Mouse (Mus musculus) midbrain, embryonic 14.5 days (tissue): ENCODE measurements around the gene Hccs. TPM values are rescaled to one million over a fixed set of nuclear protein-coding genes. Genes with fewer than 3 reads are reported as not detected.
A peak's percentile ranks its signal among the peaks of the same experiment; 100 is the strongest.

Source experiments
- ATAC-seq: fragments of 200-750 bp; cut with Nextera tagmentation; 2 replicates; pipeline ENCODE4 v1.8.0; 2017; ENCODE audit warnings: moderate number of reproducible peaks, moderate library complexity; ENCODE audit not compliant: low FRiP score, low TSS enrichment
- DNase-seq: peaks from one replicate; pipeline ENCODE4 v3.0.0-alpha.2; 2015
- H3K27ac ChIP-seq: fragments of 300-500 bp; sonication (generic); replicated peaks from 2 replicates; pipeline ENCODE4 v1.5.1; 2014; ENCODE audit warnings: mild to moderate bottlenecking, low read depth, low read length, moderate library complexity
- H3K27me3 ChIP-seq: fragments of 300-500 bp; sonication (generic); 2 replicates; pipeline ENCODE4 v1.6.1; 2014; ENCODE audit warnings: low read length, control low read depth, mixed read lengths; ENCODE audit not compliant: control insufficient read depth, insufficient read depth
- H3K36me3 ChIP-seq: fragments of 300-500 bp; sonication (generic); 2 replicates; pipeline ENCODE4 v1.6.1; 2014; ENCODE audit warnings: low read length, control low read depth; ENCODE audit not compliant: control insufficient read depth, insufficient read depth
- H3K4me1 ChIP-seq: fragments of 300-500 bp; sonication (generic); 2 replicates; pipeline ENCODE4 v1.6.1; 2014; ENCODE audit warnings: mild to moderate bottlenecking, antibody characterized with exemption, low read length, control low read depth; ENCODE audit not compliant: control insufficient read depth, insufficient read depth
- H3K4me2 ChIP-seq: fragments of 300-500 bp; sonication (generic); 2 replicates; pipeline ENCODE4 v1.6.1; 2014; ENCODE audit warnings: mild to moderate bottlenecking, low read length, moderate library complexity
- H3K4me3 ChIP-seq: fragments of 300-500 bp; sonication (generic); replicated peaks from 2 replicates; pipeline ENCODE4 v1.5.1; 2014; ENCODE audit warnings: low read depth, low read length
- H3K9ac ChIP-seq: fragments of 300-500 bp; sonication (generic); replicated peaks from 2 replicates; pipeline ENCODE4 v1.6.1; 2014; ENCODE audit warnings: mild to moderate bottlenecking, low read length, moderate library complexity
- H3K9me3 ChIP-seq: fragments of 300-500 bp; sonication (generic); 2 replicates; pipeline ENCODE4 v1.6.1; 2016; ENCODE audit warnings: low read length, control low read depth, mixed read lengths; ENCODE audit not compliant: control insufficient read depth
- WGBS: fragments of 180-500 bp; shearing (Covaris S2); extraction: QIAGEN DNeasy Blood & Tissue Kit; methylation state at CpG from one replicate; pipeline ENCODE4 v1.1.7; 2014; 5-methylcytosine and 5-hydroxymethylcytosine counted together
- polyA plus RNA-seq: library from polyadenylated mRNA; unstranded; fragments of >200 nt; fragmentation: Nextera tagmentation; extraction: Ambion mirVana; gene quantifications from 2 replicates; pipeline ENCODE4 v1.2.1, GENCODE M21; 2014

Gene Hccs
- polyA plus RNA-seq, 1 experiment from 2014 or later = 44.7 TPM

DNA sequence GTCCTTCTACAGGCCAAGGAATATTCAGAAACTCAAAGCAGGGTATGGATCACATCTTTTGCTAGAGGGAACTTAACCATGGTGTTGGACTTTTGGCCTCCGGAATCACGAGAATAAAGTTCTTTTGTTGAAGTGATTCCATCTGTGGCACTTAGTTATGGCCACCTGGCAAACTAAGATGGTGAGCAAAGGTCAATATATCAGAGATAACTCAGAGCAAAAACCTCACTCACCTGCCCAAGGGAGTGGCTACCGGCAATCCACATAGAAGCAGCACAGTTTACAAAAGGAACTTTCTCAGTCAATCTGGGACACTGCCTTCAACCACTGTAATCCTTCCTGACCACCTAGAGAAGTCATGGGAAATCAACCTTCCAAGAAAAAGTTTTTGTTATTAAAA is 11.6 kb downstream of the Hccs start:
- no peak overlapping the region for H3K9ac ChIP-seq
- H3K27ac ChIP-seq = no peak overlapping the region
- no peak overlapping the region for H3K4me2 ChIP-seq
- no peak for DNase-seq
- no peak for ATAC-seq
- no peaks in the 10 kb centered on the region for H3K27me3 ChIP-seq
- 83% methylated on average over 3 of the region's 3 CpGs for WGBS
- H3K4me3 ChIP-seq = no peak overlapping the region
- H3K9me3 ChIP-seq = no peaks in the 10 kb centered on the region
- H3K36me3 ChIP-seq = 0 out of 2 replicates have a peak, but pooled peaks cover 4% of the 10 kb centered on the region
- H3K4me1 ChIP-seq = no peaks in the 10 kb centered on the region

DNA sequence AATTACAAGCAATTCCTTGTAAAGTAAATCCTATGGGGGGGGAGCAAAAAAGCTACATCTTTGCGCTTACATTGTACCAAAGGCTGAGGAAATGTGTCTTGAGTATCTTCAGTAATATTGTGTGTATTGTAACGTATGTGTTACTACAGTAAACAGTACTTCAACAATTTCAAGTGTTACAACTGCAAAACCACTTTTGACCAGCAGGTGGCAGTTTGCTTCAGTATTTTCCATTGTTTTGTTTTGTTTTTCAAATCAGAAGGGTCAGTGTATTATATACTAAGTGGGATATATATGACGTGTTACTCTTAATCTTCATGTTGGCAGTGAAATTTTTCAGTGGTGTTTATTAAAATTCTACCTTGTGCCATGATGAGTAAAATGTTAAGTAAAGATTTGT is 16.2 kb downstream of the Hccs start:
- Histone ChIP-seq H3K36me3 (no peaks in the 10 kb centered on the region), H3K27ac (no peak overlapping the region), H3K4me3 (no peak overlapping the region), H3K27me3 (no peaks in the 10 kb centered on the region), H3K4me2 (no peak overlapping the region), H3K9ac (no peak overlapping the region), H3K4me1 (no peaks in the 10 kb centered on the region), H3K9me3 (no peaks in the 10 kb centered on the region)
- ATAC-seq (no peak), DNase-seq (peak; percentile 78)
- 41% methylated on average over 3 of the region's 3 CpGs for WGBS

DNA sequence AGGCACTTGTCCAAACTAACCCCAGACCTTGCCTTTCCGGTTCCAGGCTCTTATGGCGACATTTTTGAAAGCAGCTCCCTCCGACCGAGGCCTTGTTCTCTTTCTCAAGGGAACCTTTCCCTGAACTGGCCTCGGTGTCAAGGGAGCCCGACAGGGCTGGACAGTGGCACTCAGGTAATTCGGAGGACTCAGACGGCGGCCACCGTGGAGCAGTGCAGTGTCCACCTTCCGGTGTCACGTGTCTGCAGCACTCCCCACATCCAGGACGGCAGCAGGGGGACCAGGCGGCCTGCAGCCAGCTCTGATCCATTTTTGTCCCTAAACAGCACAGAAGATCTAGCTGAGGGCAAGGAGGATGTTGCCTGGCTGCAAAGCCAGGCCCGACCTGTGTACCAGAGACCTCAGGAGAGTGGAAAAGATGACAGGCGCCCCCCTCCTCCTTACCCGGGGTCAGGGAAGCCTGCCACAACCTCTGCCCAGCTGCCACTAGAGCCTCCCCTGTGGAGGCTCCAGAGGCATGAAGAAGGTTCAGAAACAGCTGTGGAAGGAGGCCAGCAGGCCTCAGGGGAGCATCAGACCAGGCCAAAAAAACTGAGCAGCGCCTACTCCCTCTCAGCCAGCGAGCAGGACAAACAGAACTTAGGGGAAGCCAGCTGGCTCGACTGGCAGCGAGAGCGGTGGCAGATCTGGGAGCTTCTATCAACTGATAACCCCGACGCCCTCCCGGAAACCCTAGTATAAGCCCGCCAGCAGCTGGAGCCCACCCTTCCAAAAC is 17.7 kb downstream of the Hccs start:
- no peaks in the 10 kb centered on the region for H3K27me3 ChIP-seq
- ATAC-seq (no peak), DNase-seq (no peak)
- H3K9ac ChIP-seq = no peak overlapping the region
- no peaks in the 10 kb centered on the region for H3K36me3 ChIP-seq
- H3K9me3 ChIP-seq = no peaks in the 10 kb centered on the region
- WGBS = 67% methylated on average over 26 of the region's 26 CpGs
- no peak overlapping the region for H3K4me3 ChIP-seq
- H3K27ac ChIP-seq = no peak overlapping the region
- no peak overlapping the region for H3K4me2 ChIP-seq
- no peaks in the 10 kb centered on the region for H3K4me1 ChIP-seq

DNA sequence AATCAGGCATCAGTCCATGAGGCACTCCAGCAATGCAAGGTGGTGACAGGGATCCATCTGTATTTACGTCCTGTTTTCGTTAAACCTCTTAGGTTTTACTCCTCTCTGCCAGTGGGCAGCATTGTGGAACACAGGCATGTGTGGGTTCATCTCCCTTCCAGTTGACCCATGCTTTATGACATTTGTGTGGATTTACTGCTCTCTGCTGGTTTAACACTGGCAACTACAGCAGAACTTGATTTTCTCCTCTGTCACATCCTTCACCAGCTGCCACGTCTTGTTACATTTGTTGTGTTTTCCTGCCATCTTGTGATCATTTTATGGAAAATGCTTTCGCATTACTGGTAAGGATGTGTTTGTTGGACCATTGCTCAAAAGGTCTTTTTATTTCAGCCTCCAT is 20.6 kb downstream of the Hccs start:
- Histone ChIP-seq H3K27me3 (no peaks in the 10 kb centered on the region), H3K4me3 (no peak overlapping the region), H3K4me2 (no peak overlapping the region), H3K27ac (no peak overlapping the region), H3K9me3 (no peaks in the 10 kb centered on the region), H3K36me3 (no peaks in the 10 kb centered on the region), H3K9ac (no peak overlapping the region), H3K4me1 (no peaks in the 10 kb centered on the region)
- WGBS = 84% methylated on average over 4 of the region's 4 CpGs
- DNase-seq = peak; percentile 69
- 0 out of 2 replicates have a peak, but pooled peaks have one; percentile 40 for ATAC-seq

DNA sequence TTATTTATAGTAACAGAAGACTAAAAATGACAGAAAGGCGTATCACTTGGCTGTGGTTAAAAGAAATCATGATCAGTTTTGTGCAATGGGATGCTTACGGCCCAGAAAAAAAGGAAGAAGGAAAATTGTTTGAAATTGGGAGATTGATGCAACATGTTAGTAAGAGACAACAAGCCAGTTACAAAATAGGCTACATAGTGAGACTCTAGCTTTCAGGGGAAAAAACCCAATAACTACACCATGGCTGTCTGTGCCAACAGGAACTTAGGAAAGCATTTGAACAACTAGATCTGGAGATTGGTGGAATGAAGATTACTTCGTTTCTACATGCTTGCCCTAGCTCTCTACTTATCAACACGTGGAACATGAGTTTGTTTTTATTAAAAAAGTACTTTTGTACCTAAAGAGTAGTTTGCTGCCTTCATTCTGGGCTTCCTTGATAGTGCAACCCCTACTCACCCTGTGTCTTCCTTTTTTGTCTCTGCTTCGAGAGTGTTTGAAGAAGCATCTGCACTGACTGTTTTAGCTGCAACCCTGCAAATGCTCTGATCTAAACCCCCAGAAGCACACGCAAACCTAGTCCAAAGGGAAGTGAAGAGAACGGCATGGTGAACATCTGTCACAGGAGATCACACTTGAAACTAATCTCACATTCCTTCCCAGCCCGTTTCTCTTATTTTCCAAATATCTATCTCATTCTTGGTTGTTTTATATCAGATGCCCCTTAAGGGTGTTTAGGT is 56.6 kb downstream of the Hccs start:
- no peak overlapping the region for H3K27ac ChIP-seq
- H3K4me2 ChIP-seq = no peak overlapping the region
- no peak overlapping the region for H3K9ac ChIP-seq
- H3K27me3 ChIP-seq = no peaks in the 10 kb centered on the region
- ATAC-seq = no peak
- H3K4me3 ChIP-seq = no peak overlapping the region
- DNase-seq = no peak
- 81% methylated on average over 8 of the region's 8 CpGs for WGBS
- no peaks in the 10 kb centered on the region for H3K9me3 ChIP-seq
- no peaks in the 10 kb centered on the region for H3K36me3 ChIP-seq
- H3K4me1 ChIP-seq = no peaks in the 10 kb centered on the region

DNA sequence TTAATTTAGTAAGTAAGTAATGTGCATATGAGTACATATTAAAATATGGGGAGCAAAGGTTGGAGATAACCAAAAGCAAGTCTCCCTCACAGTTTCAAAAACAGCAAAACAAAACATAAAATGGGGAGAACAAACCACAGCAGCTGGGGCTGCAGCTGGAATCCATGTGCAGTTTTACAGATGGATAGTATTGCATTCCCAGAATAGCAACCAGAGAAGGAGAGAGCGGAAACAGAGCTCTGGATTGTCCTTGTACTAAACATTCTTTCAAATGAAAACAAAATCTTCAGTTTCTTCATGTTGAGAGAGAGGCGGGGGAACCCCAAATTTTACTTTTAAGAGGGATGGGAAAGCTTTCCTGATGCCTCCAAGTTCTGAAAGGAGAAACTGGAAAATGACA is 58.0 kb downstream of the Hccs start:
- DNase-seq (no peak), ATAC-seq (no peak)
- 77% methylated on average over 2 of the region's 2 CpGs for WGBS
- no peak overlapping the region for H3K9ac ChIP-seq
- no peaks in the 10 kb centered on the region for H3K27me3 ChIP-seq
- H3K36me3 ChIP-seq = no peaks in the 10 kb centered on the region
- H3K4me2 ChIP-seq = no peak overlapping the region
- H3K4me3 ChIP-seq = no peak overlapping the region
- H3K9me3 ChIP-seq = no peaks in the 10 kb centered on the region
- no peaks in the 10 kb centered on the region for H3K4me1 ChIP-seq
- no peak overlapping the region for H3K27ac ChIP-seq

DNA sequence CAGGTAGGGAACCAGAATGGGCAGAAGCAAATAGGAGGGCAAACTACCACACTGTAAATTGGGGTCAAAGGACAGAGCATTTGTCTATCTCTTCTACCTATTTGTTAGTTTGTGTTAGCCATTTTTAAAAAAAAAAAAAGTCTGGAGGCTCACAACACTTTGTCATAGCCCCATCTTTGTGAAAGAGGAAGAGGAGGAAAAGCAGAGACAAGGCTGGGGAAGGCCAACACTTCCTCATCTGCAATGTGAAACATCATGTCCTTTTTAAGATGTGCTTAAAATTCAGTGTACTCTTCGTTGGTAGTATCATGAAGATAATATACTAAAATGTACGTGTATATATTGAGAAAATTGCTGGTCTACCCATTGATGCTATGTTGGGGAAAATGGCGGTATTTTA is 59.1 kb downstream of the Hccs start:
- Histone ChIP-seq H3K36me3 (no peaks in the 10 kb centered on the region), H3K9me3 (no peaks in the 10 kb centered on the region), H3K4me2 (no peak overlapping the region), H3K27me3 (no peaks in the 10 kb centered on the region), H3K4me3 (no peak overlapping the region), H3K27ac (no peak overlapping the region), H3K4me1 (no peaks in the 10 kb centered on the region), H3K9ac (no peak overlapping the region)
- 80% methylated on average over 3 of the region's 3 CpGs for WGBS
- DNase-seq (no peak), ATAC-seq (no peak)

DNA sequence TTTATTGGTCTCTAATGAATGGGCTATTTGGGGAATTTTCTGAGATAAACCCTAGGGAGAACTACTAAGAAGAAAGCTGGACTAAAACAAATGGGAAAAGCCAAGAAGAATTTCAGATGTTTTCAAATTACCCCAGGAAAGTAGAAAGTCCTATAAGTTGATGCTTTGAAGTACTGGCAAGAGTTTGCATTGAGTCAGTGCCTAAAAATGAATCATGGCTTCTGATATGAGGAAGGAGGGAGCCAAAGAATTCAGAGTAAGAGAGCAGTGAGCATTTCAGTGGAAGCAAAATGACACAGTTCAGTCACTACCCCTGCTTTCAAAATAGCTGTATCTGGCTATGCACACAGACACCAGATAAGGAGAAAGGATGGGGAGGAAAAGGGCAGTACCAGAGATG is 63.4 kb downstream of the Hccs start:
- Histone ChIP-seq H3K4me1 (no peaks in the 10 kb centered on the region), H3K27me3 (no peaks in the 10 kb centered on the region), H3K4me3 (no peak overlapping the region), H3K4me2 (no peak overlapping the region), H3K27ac (no peak overlapping the region), H3K9me3 (no peaks in the 10 kb centered on the region), H3K9ac (no peak overlapping the region), H3K36me3 (no peaks in the 10 kb centered on the region)
- DNase-seq (no peak), ATAC-seq (no peak)

DNA sequence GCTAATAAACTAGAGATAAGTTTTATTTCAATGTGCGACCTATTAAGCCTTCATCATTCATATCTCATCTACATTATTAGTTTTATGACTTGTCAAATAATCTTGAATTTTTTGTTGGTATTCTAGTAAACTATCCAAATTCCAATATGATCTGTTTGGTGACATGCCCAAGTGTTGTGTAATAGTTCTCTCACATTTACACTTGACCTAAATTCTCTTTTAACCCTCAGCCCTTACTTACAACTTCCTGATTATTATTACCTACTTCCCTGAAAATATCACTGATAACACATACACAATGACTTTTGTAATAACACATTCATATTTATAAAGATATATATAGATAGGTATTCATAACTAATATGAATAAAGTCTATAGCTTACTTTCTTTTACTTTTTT is 64.3 kb downstream of the Hccs start:
- H3K4me1 ChIP-seq = no peaks in the 10 kb centered on the region
- H3K9ac ChIP-seq = no peak overlapping the region
- DNase-seq (no peak), ATAC-seq (no peak)
- no peaks in the 10 kb centered on the region for H3K36me3 ChIP-seq
- no peak overlapping the region for H3K27ac ChIP-seq
- no peaks in the 10 kb centered on the region for H3K9me3 ChIP-seq
- 73% methylated on average over 1 of the region's 1 CpGs for WGBS
- H3K27me3 ChIP-seq = no peaks in the 10 kb centered on the region
- no peak overlapping the region for H3K4me3 ChIP-seq
- H3K4me2 ChIP-seq = no peak overlapping the region
